Mouse (Mus musculus) layer of hippocampus, postnatal 10 days (tissue): Measurements from ENCODE around the gene Tnrc18. TPM values are rescaled to one million over a fixed set of nuclear protein-coding genes. Genes with fewer than 3 reads are reported as not detected.

Experiments used
- DNase-seq, 2 experiments: peaks; one replicate each; pipeline ENCODE4 v3.0.0; 2021; ENCODE audit warnings: low spot score in 2 of 2
- total RNA-seq, 2 experiments: library from RNA; stranded (reverse); gene quantifications; 2 replicates each; pipeline ENCODE4 v1.2.3; 2021

Tnrc18 gene
- total RNA-seq, 2 experiments from 2014 or later: 197 to 220 TPM

GRCm38 (mm10) chr5:142694627-142695340 lies 122.7 kb downstream of the Tnrc18 start:
- DNase-seq: peak; percentile 43 to 62

GRCm38 (mm10) chr5:142693738-142694430 lies 123.6 kb downstream of the Tnrc18 start:
- no peak for DNase-seq

- DNase-seq: no peak
Observed at GRCm38 (mm10) chr5:142692971-142693737, 124.3 kb downstream of the Tnrc18 start.

GRCm38 (mm10) chr5:142692248-142692647 lies 125.2 kb downstream of the Tnrc18 start, which contains the start of gene Slc29a4:
Gene Slc29a4, plus strand, starts transcription at chr5:142692512.
- DNase-seq: peak; percentile 50 to 64

- DNase-seq: no peak
Observed at GRCm38 (mm10) chr5:142690343-142690742, 127.1 kb downstream of the Tnrc18 start.

- no peak for DNase-seq
Observed at GRCm38 (mm10) chr5:142688866-142689265, 128.6 kb downstream of the Tnrc18 start.

- no peak for DNase-seq
Observed at GRCm38 (mm10) chr5:142682529-142682928, 134.9 kb downstream of the Tnrc18 start.

GRCm38 (mm10) chr5:142681911-142682310 lies 135.6 kb downstream of the Tnrc18 start:
- DNase-seq: no peak

- DNase-seq: no peak
Observed at GRCm38 (mm10) chr5:142679065-142679464, 138.4 kb downstream of the Tnrc18 start.

GRCm38 (mm10) chr5:142678141-142678571 lies 139.3 kb downstream of the Tnrc18 start:
- no peak for DNase-seq

Other genes with a start within 250 kb of the Tnrc18 start
- gene Mmd2, start 208.9 kb downstream of the Tnrc18 start, total RNA-seq: 100 to 1,000 TPM; 164 to 175 TPM
- 10 to 100 TPM; 71.1 to 74.5 TPM for gene Wipi2, start 190.0 kb downstream of the Tnrc18 start, total RNA-seq
- 10 to 100 TPM; 84.1 to 93.2 TPM for gene Slc29a4, start 125.2 kb downstream of the Tnrc18 start, total RNA-seq
- 10 to 100 TPM; 38.5 to 40.1 TPM for gene Fbxl18, start 77.8 kb upstream of the Tnrc18 start, total RNA-seq
- gene Actb, start 89.1 kb upstream of the Tnrc18 start, total RNA-seq: 1,000 to 10,000 TPM; 4,137 to 4,167 TPM
- gene Fscn1, start 142.7 kb upstream of the Tnrc18 start, total RNA-seq: 100 to 1,000 TPM; 420 to 424 TPM